8 mouse cellular contexts compared by ENCODE assay signal in the genomic region with DNA sequence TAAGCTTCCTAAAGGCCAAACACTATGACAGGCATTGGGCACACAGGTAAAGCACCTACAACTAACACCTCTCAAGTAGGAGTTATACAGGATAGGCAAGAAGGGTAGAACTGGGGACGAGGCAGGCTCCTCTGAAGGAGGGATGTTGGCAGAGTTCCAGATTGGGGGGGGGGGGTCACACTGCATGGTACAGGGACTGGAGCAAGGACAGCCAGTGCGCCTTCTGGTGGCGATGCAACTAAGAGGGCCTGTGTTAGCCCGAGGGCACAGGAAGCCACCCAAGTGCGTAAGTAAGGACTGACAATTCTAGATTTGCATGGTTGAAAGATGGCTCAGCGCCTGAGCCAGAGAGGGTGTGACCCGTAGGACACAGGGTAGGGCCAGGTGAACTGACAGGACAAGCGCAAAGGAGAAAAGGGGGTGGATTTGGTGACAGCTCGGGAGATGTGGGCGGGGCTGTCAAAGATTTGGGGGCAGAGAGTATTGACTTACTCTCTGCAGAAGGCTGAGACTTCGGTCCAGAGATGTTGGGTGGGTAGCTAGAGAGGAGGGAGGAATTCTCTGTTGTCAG. TPM values are rescaled to one million over a fixed set of nuclear protein-coding genes. Genes with fewer than 3 reads are reported as not detected.
DNase-seq lines count a peak whose midpoint lies in the region; ATAC-seq and TF ChIP-seq lines count a peak whose summit lies in the region.

No protein-coding gene starts in this region.

- peak overlapping the region; percentile 74 for H3K9ac ChIP-seq in lung, embryonic 15.5 days
- peak overlapping the region; percentile 62; the same call in 1 of the 2 replicates for H3K9ac ChIP-seq in neural tube, embryonic 15.5 days (replicated peaks)

- H3K79me3 ChIP-seq in C2C12 (ENCODE audit: low read depth) = peaks cover 41% of the 10 kb centered on the region

- no peaks in the 10 kb centered on the region for H3K27me3 ChIP-seq in C2C12 (ENCODE audit: control insufficient read depth, insufficient read depth, insufficient read length)
- H3K27me3 ChIP-seq in heart, embryonic 10.5 days (ENCODE audit: insufficient read depth, poor library complexity, severe bottlenecking) = no peaks in the 10 kb centered on the region
- H3K27me3 ChIP-seq in lung, embryonic 15.5 days = no peaks in the 10 kb centered on the region
- H3K27me3 ChIP-seq in neural tube, embryonic 15.5 days (replicated peaks) = peaks cover 7% of the 10 kb centered on the region

- peak overlapping the region; percentile 57 for H3ac ChIP-seq in C2C12 (ENCODE audit: control insufficient read depth, insufficient read length, low read depth)

- H3K27ac ChIP-seq in heart, embryonic 10.5 days = peak overlapping the region; percentile 94
- H3K27ac ChIP-seq in lung, embryonic 15.5 days = peak overlapping the region; percentile 99
- H3K27ac ChIP-seq in neural tube, embryonic 15.5 days (replicated peaks) = peak overlapping the region; percentile 76; the same call in 1 of the 2 replicates

- H3K36me3 ChIP-seq in C2C12 (ENCODE audit: control insufficient read depth, insufficient read depth) = peaks cover under 1% of the 10 kb centered on the region
- H3K36me3 ChIP-seq in heart, embryonic 10.5 days = no peaks in the 10 kb centered on the region
- no peaks in the 10 kb centered on the region for H3K36me3 ChIP-seq in lung, embryonic 15.5 days
- no peaks in the 10 kb centered on the region for H3K36me3 ChIP-seq in neural tube, embryonic 15.5 days

- WGBS in heart, embryonic 10.5 days = under 1% methylated on average over 11 of the region's 11 CpGs
- 2% methylated on average over 11 of the region's 11 CpGs for WGBS in lung, embryonic 15.5 days
- WGBS in neural tube, embryonic 15.5 days = under 1% methylated on average over 11 of the region's 11 CpGs

- peak; percentile 69 for DNase-seq in MN1 (ENCODE audit: low spot score)
- peak; percentile 87 for DNase-seq in heart, embryonic 10.5 days (ENCODE audit: low spot score)
- peak; percentile 73 for DNase-seq in kidney, adult 8-10 months

- H3K4me1 ChIP-seq in heart, embryonic 10.5 days = peaks cover 76% of the 10 kb centered on the region
- peaks cover 67% of the 10 kb centered on the region for H3K4me1 ChIP-seq in lung, embryonic 15.5 days
- H3K4me1 ChIP-seq in neural tube, embryonic 15.5 days = peaks cover 52% of the 10 kb centered on the region

- peaks cover 53% of the 10 kb centered on the region for H3K79me2 ChIP-seq in C2C12 (ENCODE audit: control insufficient read depth, insufficient read depth)

- no peaks in the 10 kb centered on the region for H3K9me3 ChIP-seq in heart, embryonic 10.5 days
- H3K9me3 ChIP-seq in lung, embryonic 15.5 days = no peaks in the 10 kb centered on the region
- no peaks in the 10 kb centered on the region for H3K9me3 ChIP-seq in neural tube, embryonic 15.5 days (replicated peaks)

- TF ChIP-seq CTCF in C2C12 (IDR thresholded peaks at IDR 0.05; ENCODE audit: control insufficient read depth, insufficient read depth, insufficient read length) = peak; percentile 66

- H3K4me3 ChIP-seq in C2C12 (ENCODE audit: insufficient read depth, poor library complexity, severe bottlenecking) = peak overlapping the region; percentile 56
- H3K4me3 ChIP-seq in heart, embryonic 10.5 days = peak overlapping the region; percentile 87
- H3K4me3 ChIP-seq in lung, embryonic 15.5 days = peak overlapping the region; percentile 85
- peak overlapping the region; percentile 64 for H3K4me3 ChIP-seq in neural tube, embryonic 15.5 days (replicated peaks)

- ATAC-seq in common myeloid progenitor, adult 5-6 weeks (replicated peaks; ENCODE audit: low read depth, poor library complexity, severe bottlenecking) = peak; percentile 19
- peak; percentile 23; the same call in 1 of the 2 replicates for ATAC-seq in lung, embryonic 15.5 days (ENCODE audit: borderline replicate concordance, extremely low read depth, low FRiP score, low TSS enrichment)
- ATAC-seq in neural tube, embryonic 15.5 days (ENCODE audit: low FRiP score) = peak; percentile 28; the same call in 1 of the 2 replicates
- no peak for ATAC-seq in frontal cortex, adult (ENCODE audit: low TSS enrichment)

- peak overlapping the region; percentile 96 for H3K4me2 ChIP-seq in lung, embryonic 15.5 days
- H3K4me2 ChIP-seq in neural tube, embryonic 15.5 days = peak overlapping the region; percentile 94

TF ChIP-seq in C2C12, 6 proteins besides CTCF, POLR2A, EP300 and RAD21:
- TF ChIP-seq USF1 (IDR thresholded peaks at IDR 0.05; ENCODE audit: low read depth) (no peak), MYOG (IDR thresholded peaks at IDR 0.05; ENCODE audit: control insufficient read depth, extremely low read depth, insufficient read length) (no peak), FOSL1 (IDR thresholded peaks at IDR 0.05; ENCODE audit: insufficient read depth, low read length, poor library complexity, severe bottlenecking) (no peak), MAX (IDR thresholded peaks at IDR 0.05) (no peak), MYOD1 (IDR thresholded peaks at IDR 0.05; ENCODE audit: control insufficient read depth, insufficient read length, low read depth) (no peak), CEBPB (IDR thresholded peaks at IDR 0.05; ENCODE audit: low read depth) (no peak)
TF ChIP-seq in C2C12: peak in this region for 0.

RNA-seq across cellular contexts. Expression of gene Csrnp1, which starts 2.1 kb away (rescaled TPM):
- polyA plus RNA-seq in C2C12 (2012; fragmentation: generic; extraction: Trizol) = 21.2 TPM
- total RNA-seq in common myeloid progenitor, adult 5-6 weeks (2017) = 11.9 and 16.9 TPM in 2 replicates
- 7.5 and 8.0 TPM in 2 replicates for polyA plus RNA-seq in heart, embryonic 10.5 days (2016; fragmentation: Nextera tagmentation; extraction: Ambion mirVana)
- 8.2 and 8.7 TPM in 2 replicates for polyA plus RNA-seq in lung, embryonic 15.5 days (2015; fragmentation: Nextera tagmentation; extraction: Ambion mirVana)
- polyA plus RNA-seq in neural tube, embryonic 15.5 days (2015; fragmentation: Nextera tagmentation; extraction: Ambion mirVana) = 1.4 and 3.4 TPM in 2 replicates

RNA-seq across cellular contexts. Expression of gene Xirp1, which starts 41.1 kb away (rescaled TPM):
- polyA plus RNA-seq in C2C12 (2012; fragmentation: generic; extraction: Trizol) = 3.5 TPM
- not detected in 2 replicates for total RNA-seq in common myeloid progenitor, adult 5-6 weeks (2017)
- polyA plus RNA-seq in heart, embryonic 10.5 days (2016; fragmentation: Nextera tagmentation; extraction: Ambion mirVana) = 41.1 and 90.1 TPM in 2 replicates
- 0.96 and 1.3 TPM in 2 replicates for polyA plus RNA-seq in lung, embryonic 15.5 days (2015; fragmentation: Nextera tagmentation; extraction: Ambion mirVana)
- polyA plus RNA-seq in neural tube, embryonic 15.5 days (2015; fragmentation: Nextera tagmentation; extraction: Ambion mirVana) = 0.09 and 0.14 TPM in 2 replicates

RNA-seq across cellular contexts. Expression of gene Ttc21a, which starts 44.9 kb away (rescaled TPM):
- 0.06 TPM for polyA plus RNA-seq in C2C12 (2012; fragmentation: generic; extraction: Trizol)
- 0.15 and 0.46 TPM in 2 replicates for total RNA-seq in common myeloid progenitor, adult 5-6 weeks (2017)
- polyA plus RNA-seq in heart, embryonic 10.5 days (2016; fragmentation: Nextera tagmentation; extraction: Ambion mirVana) = 0.28 and 0.48 TPM in 2 replicates
- polyA plus RNA-seq in lung, embryonic 15.5 days (2015; fragmentation: Nextera tagmentation; extraction: Ambion mirVana) = 0.67 and 1.1 TPM in 2 replicates
- polyA plus RNA-seq in neural tube, embryonic 15.5 days (2015; fragmentation: Nextera tagmentation; extraction: Ambion mirVana) = 0.74 and 0.80 TPM in 2 replicates

RNA-seq across cellular contexts. Expression of gene Gorasp1, which starts 45.0 kb away (rescaled TPM):
- polyA plus RNA-seq in C2C12 (2012; fragmentation: generic; extraction: Trizol) = 11.0 TPM
- 6.3 and 11.6 TPM in 2 replicates for total RNA-seq in common myeloid progenitor, adult 5-6 weeks (2017)
- polyA plus RNA-seq in heart, embryonic 10.5 days (2016; fragmentation: Nextera tagmentation; extraction: Ambion mirVana) = 26.5 and 26.8 TPM in 2 replicates
- polyA plus RNA-seq in lung, embryonic 15.5 days (2015; fragmentation: Nextera tagmentation; extraction: Ambion mirVana) = 31.1 and 35.6 TPM in 2 replicates
- polyA plus RNA-seq in neural tube, embryonic 15.5 days (2015; fragmentation: Nextera tagmentation; extraction: Ambion mirVana) = 24.0 and 25.7 TPM in 2 replicates
